ENCODE assay signal across 30 mouse cellular contexts in the genomic region with DNA sequence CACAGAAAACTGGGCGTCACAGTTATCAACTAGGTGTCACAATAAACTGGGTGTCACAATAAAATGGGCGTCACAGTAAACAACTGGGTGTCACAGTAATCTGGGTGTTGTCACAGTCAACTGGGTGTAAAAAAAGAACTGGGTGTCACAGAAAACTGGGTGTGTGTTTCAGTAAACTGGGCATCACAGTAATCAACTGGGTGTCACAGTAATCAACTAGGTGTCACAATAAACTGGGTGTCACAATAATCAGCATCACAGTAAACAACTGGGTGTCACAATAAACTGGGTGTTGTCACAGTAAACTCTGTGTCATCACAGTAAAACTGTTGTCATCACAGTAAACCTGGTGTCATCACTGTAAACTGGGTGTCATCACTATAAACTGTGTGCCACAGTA. TPM values are rescaled to one million over a fixed set of nuclear protein-coding genes. Genes with fewer than 3 reads are reported as not detected.
DNase-seq lines count a peak whose midpoint lies in the region; ATAC-seq lines count a peak whose summit lies in the region.
"Had no signal": no experiment of that assay in that cellular context is flagged by ENCODE, and none has a peak within 500 bp of the region (broad histone marks: within the 10 kb centered on the region; RNA-seq: fewer than 3 reads in every experiment).

No protein-coding gene starts in this region.

- no peaks in the 10 kb centered on the region for H3K36me3 ChIP-seq in heart, embryonic 10.5 days
- no peaks in the 10 kb centered on the region for H3K36me3 ChIP-seq in hindbrain, embryonic 12.5 days
- H3K36me3 ChIP-seq in forebrain, embryonic 15.5 days: no peaks in the 10 kb centered on the region
- H3K36me3 ChIP-seq: embryonic facial prominence, embryonic 10.5 days; embryonic facial prominence, embryonic 12.5 days; G1E had no signal

- H3K27ac ChIP-seq in heart, embryonic 10.5 days: no peak overlapping the region
- no peak overlapping the region for H3K27ac ChIP-seq in hindbrain, embryonic 12.5 days
- H3K27ac ChIP-seq in forebrain, embryonic 15.5 days (replicated peaks): no peak overlapping the region
- H3K27ac ChIP-seq: embryonic facial prominence, embryonic 10.5 days; embryonic facial prominence, embryonic 12.5 days; forebrain, embryonic 13.5 days had no signal

- H3K4me1 ChIP-seq in heart, embryonic 10.5 days: no peaks in the 10 kb centered on the region
- H3K4me1 ChIP-seq in hindbrain, embryonic 12.5 days: no peaks in the 10 kb centered on the region
- no peaks in the 10 kb centered on the region for H3K4me1 ChIP-seq in forebrain, embryonic 15.5 days
- H3K4me1 ChIP-seq: embryonic facial prominence, embryonic 12.5 days; forebrain, embryonic 13.5 days had no signal

- H3K4me2 ChIP-seq in hindbrain, embryonic 12.5 days (replicated peaks): no peak overlapping the region
- no peak overlapping the region for H3K4me2 ChIP-seq in forebrain, embryonic 15.5 days (replicated peaks)
- H3K4me2 ChIP-seq: embryonic facial prominence, embryonic 12.5 days; forebrain, embryonic 13.5 days had no signal

- DNase-seq in heart, adult 11 months: peak; percentile 33
- no peak for DNase-seq in heart, embryonic 10.5 days (ENCODE audit: low spot score)
- DNase-seq in cerebellum, postnatal 36 days: no peak
- DNase-seq: adrenal gland, adult 8-10 months; adrenal gland, postnatal 14 days; adrenal gland, postnatal 36 days; B cell, adult 2 months; cerebellum, adult 11 months; cerebellum, adult 18-20 months; cerebellum, adult 8-10 months; cerebellum, adult 9-11 months; cerebellum, postnatal 14 days had no signal

- no peak overlapping the region for H3K4me3 ChIP-seq in heart, embryonic 10.5 days
- no peak overlapping the region for H3K4me3 ChIP-seq in hindbrain, embryonic 12.5 days
- H3K4me3 ChIP-seq in forebrain, embryonic 15.5 days: no peak overlapping the region
- H3K4me3 ChIP-seq: embryonic facial prominence, embryonic 10.5 days; embryonic facial prominence, embryonic 12.5 days; forebrain, embryonic 13.5 days had no signal

- peak; percentile 46 for ATAC-seq in megakaryocyte, adult 5-6 weeks (ENCODE audit: poor library complexity, severe bottlenecking)
- ATAC-seq in monocyte, adult 5-6 weeks (replicated peaks; ENCODE audit: insufficient number of reproducible peaks, low FRiP score, low TSS enrichment, poor library complexity, severe bottlenecking): peak; percentile 60
- no peak for ATAC-seq in hindbrain, embryonic 12.5 days (ENCODE audit: low FRiP score)
- ATAC-seq in forebrain, embryonic 15.5 days (replicated peaks): no peak
- ATAC-seq: activated CD4-positive, CD25-positive, alpha-beta regulatory T cell, adult 4 months; CD4-positive, CD25-positive, alpha-beta regulatory T cell, adult 4 months; forebrain, embryonic 13.5 days; forebrain, embryonic 16.5 days; Patski had no signal

- WGBS in heart, embryonic 10.5 days: 55% methylated on average over 2 of the region's 2 CpGs
- WGBS in hindbrain, embryonic 12.5 days: 84% methylated on average over 2 of the region's 2 CpGs
- WGBS in forebrain, embryonic 15.5 days: 75% methylated on average over 2 of the region's 2 CpGs

- H3K27me3 ChIP-seq in heart, embryonic 10.5 days (ENCODE audit: insufficient read depth, poor library complexity, severe bottlenecking): no peaks in the 10 kb centered on the region
- H3K27me3 ChIP-seq in hindbrain, embryonic 12.5 days: no peaks in the 10 kb centered on the region
- no peaks in the 10 kb centered on the region for H3K27me3 ChIP-seq in forebrain, embryonic 15.5 days
- H3K27me3 ChIP-seq: CH12.LX; embryonic facial prominence, embryonic 12.5 days; forebrain, embryonic 13.5 days; Patski had no signal

- no peaks in the 10 kb centered on the region for H3K9me3 ChIP-seq in heart, embryonic 10.5 days
- H3K9me3 ChIP-seq in hindbrain, embryonic 12.5 days (replicated peaks): no peaks in the 10 kb centered on the region
- H3K9me3 ChIP-seq in forebrain, embryonic 15.5 days: no peaks in the 10 kb centered on the region
- H3K9me3 ChIP-seq: embryonic facial prominence, embryonic 10.5 days; embryonic facial prominence, embryonic 12.5 days; forebrain, embryonic 13.5 days had no signal

- no peak overlapping the region for H3K9ac ChIP-seq in hindbrain, embryonic 12.5 days
- no peak overlapping the region for H3K9ac ChIP-seq in forebrain, embryonic 15.5 days (replicated peaks)
- H3K9ac ChIP-seq: embryonic facial prominence, embryonic 12.5 days; forebrain, embryonic 13.5 days had no signal

RNA-seq across cellular contexts. Expression of a gene that starts 25.3 kb away (rescaled TPM):
- not detected in 2 replicates for polyA plus RNA-seq in heart, embryonic 10.5 days (2016; fragmentation: Nextera tagmentation; extraction: Ambion mirVana)
- 43.0 and 46.9 TPM in 2 replicates for total RNA-seq in megakaryocyte, adult 5-6 weeks (2015)
- 58.8 and 60.9 TPM in 2 replicates for total RNA-seq in megakaryocyte, adult 5-6 weeks (2017)
- 13.9 to 32.4 TPM (median 28.1 TPM) in 3 replicates for total RNA-seq in monocyte, adult 5-6 weeks (2017)
- not detected in 2 replicates for polyA plus RNA-seq in hindbrain, embryonic 12.5 days (2016; fragmentation: Nextera tagmentation; extraction: Ambion mirVana)
- polyA plus RNA-seq in forebrain, embryonic 15.5 days (2015; fragmentation: Nextera tagmentation; extraction: Ambion mirVana): not detected in 2 replicates
- total RNA-seq: adrenal gland, postnatal 14 days; adrenal gland, postnatal 36 days had no signal
- polyA plus RNA-seq: activated CD4-positive, CD25-positive, alpha-beta regulatory T cell, adult 4 months; CD4-positive, CD25-positive, alpha-beta regulatory T cell, adult 4 months; cortical plate, adult 2 months; embryonic facial prominence, embryonic 10.5 days; forebrain, embryonic 11.5 days; forebrain, embryonic 13.5 days; forebrain, embryonic 16.5 days; G1E had no signal

RNA-seq across cellular contexts. Expression of a gene that starts 40.2 kb away (rescaled TPM):
- polyA plus RNA-seq in heart, embryonic 10.5 days (2016; fragmentation: Nextera tagmentation; extraction: Ambion mirVana): 0.05 and 0.11 TPM in 2 replicates
- 5.4 and 6.6 TPM in 2 replicates for total RNA-seq in megakaryocyte, adult 5-6 weeks (2015)
- total RNA-seq in megakaryocyte, adult 5-6 weeks (2017): 18.9 and 19.2 TPM in 2 replicates
- total RNA-seq in monocyte, adult 5-6 weeks (2017): 75.7 to 167 TPM (median 150 TPM) in 3 replicates
- 0.10 and 0.14 TPM in 2 replicates for polyA plus RNA-seq in hindbrain, embryonic 12.5 days (2016; fragmentation: Nextera tagmentation; extraction: Ambion mirVana)
- polyA plus RNA-seq in forebrain, embryonic 15.5 days (2015; fragmentation: Nextera tagmentation; extraction: Ambion mirVana): not detected in 2 replicates
- polyA plus RNA-seq: activated CD4-positive, CD25-positive, alpha-beta regulatory T cell, adult 4 months; brain, embryonic 14.5 days; CD4-positive, CD25-positive, alpha-beta regulatory T cell, adult 4 months; cortical plate, adult 2 months; embryonic facial prominence, embryonic 10.5 days; forebrain, embryonic 11.5 days; forebrain, embryonic 16.5 days; G1E; Patski had no signal

RNA-seq across cellular contexts. Expression of a gene that starts 46.3 kb away (rescaled TPM):
- polyA plus RNA-seq in heart, embryonic 10.5 days (2016; fragmentation: Nextera tagmentation; extraction: Ambion mirVana): not detected in 2 replicates
- 9.9 and 12.1 TPM in 2 replicates for total RNA-seq in megakaryocyte, adult 5-6 weeks (2015)
- total RNA-seq in megakaryocyte, adult 5-6 weeks (2017): 19.1 and 19.9 TPM in 2 replicates
- total RNA-seq in monocyte, adult 5-6 weeks (2017): 1.1 to 8.9 TPM (median 6.9 TPM) in 3 replicates
- polyA plus RNA-seq in hindbrain, embryonic 12.5 days (2016; fragmentation: Nextera tagmentation; extraction: Ambion mirVana): 0.10 TPM in 1 of 2 replicates, not detected in the other
- not detected in 2 replicates for polyA plus RNA-seq in forebrain, embryonic 15.5 days (2015; fragmentation: Nextera tagmentation; extraction: Ambion mirVana)
- total RNA-seq: adrenal gland, adult 18-20 months; adrenal gland, postnatal 14 days; adrenal gland, postnatal 36 days; CH12.LX had no signal
- polyA plus RNA-seq: activated CD4-positive, CD25-positive, alpha-beta regulatory T cell, adult 4 months; brain, embryonic 14.5 days; CD4-positive, CD25-positive, alpha-beta regulatory T cell, adult 4 months; cortical plate, adult 2 months; embryonic facial prominence, embryonic 10.5 days; embryonic facial prominence, embryonic 12.5 days; embryonic facial prominence, embryonic 14.5 days; forebrain, embryonic 11.5 days; forebrain, embryonic 13.5 days; forebrain, embryonic 16.5 days; G1E; Patski had no signal

RNA-seq across cellular contexts. Expression of a gene that starts 55.2 kb away (rescaled TPM):
- polyA plus RNA-seq in heart, embryonic 10.5 days (2016; fragmentation: Nextera tagmentation; extraction: Ambion mirVana): not detected in 2 replicates
- total RNA-seq in megakaryocyte, adult 5-6 weeks (2015): 77.8 and 87.0 TPM in 2 replicates
- 72.1 and 98.8 TPM in 2 replicates for total RNA-seq in megakaryocyte, adult 5-6 weeks (2017)
- 69.2 to 181 TPM (median 173 TPM) in 3 replicates for total RNA-seq in monocyte, adult 5-6 weeks (2017)
- polyA plus RNA-seq in hindbrain, embryonic 12.5 days (2016; fragmentation: Nextera tagmentation; extraction: Ambion mirVana): not detected in 2 replicates
- polyA plus RNA-seq in forebrain, embryonic 15.5 days (2015; fragmentation: Nextera tagmentation; extraction: Ambion mirVana): not detected in 2 replicates
- total RNA-seq: adrenal gland, postnatal 36 days; CH12.LX; G1E had no signal
- polyA plus RNA-seq: activated CD4-positive, CD25-positive, alpha-beta regulatory T cell, adult 4 months; CD4-positive, CD25-positive, alpha-beta regulatory T cell, adult 4 months; embryonic facial prominence, embryonic 10.5 days; embryonic facial prominence, embryonic 12.5 days; forebrain, embryonic 11.5 days; forebrain, embryonic 13.5 days; forebrain, embryonic 16.5 days; G1E had no signal

Comparison
In these comparisons a context has a peak if more than half of its experiments do, and no peak if none do; other contexts are left out.
1. ATAC-seq: peak in megakaryocyte, adult 5-6 weeks (single experiment) and monocyte, adult 5-6 weeks (single experiment); none in hindbrain, embryonic 12.5 days (single experiment) and forebrain, embryonic 15.5 days (single experiment).